Mouse (Mus musculus): ENCODE data around the gene Il12rb1. TPM values are rescaled to one million over a fixed set of nuclear protein-coding genes. Genes with fewer than 3 reads are reported as not detected.

Il12rb1 gene
- total RNA-seq, 2 experiments from 2014 or later: 0.07 to 1.5 TPM

DNA sequence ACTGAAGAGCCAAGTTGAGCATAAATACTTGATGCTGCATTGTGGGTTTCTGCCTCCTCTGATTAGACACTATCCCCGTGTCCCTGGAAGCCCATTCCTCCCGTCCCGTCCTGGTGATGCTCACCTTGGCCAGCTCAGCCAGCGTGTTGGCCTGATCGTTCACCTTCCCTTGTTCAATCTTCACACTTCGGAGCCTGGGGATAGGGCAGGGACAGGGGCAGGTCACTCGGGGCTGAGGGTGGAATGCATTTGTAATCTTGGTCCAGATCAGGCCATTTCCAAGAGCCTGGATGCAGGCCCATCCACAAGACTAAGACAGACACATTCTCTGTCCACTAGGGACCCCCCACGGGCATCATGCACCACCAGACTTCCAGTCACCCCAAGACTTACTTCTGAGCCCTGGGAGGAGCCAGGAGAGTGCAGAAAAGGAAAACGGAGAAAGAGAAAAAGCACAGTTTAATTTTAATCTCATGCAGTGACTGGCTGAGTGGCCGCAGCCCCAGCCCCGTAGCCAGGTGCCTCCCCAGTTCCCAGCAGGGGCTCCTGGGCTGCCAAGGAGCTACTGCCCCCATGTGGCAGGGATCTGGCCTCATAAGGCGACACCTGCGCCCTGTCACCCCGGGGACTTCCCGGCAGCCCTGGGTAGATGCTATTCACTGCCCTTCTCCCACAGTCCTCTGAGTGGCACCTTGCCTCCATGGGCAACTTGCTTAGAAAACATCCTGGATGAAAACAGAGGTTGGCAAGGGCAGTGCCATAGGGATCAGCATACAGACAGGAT, 38.3 kb downstream of the Il12rb1 start:
- no peak for ATAC-seq (ENCODE audit: poor library complexity, severe bottlenecking)

DNA sequence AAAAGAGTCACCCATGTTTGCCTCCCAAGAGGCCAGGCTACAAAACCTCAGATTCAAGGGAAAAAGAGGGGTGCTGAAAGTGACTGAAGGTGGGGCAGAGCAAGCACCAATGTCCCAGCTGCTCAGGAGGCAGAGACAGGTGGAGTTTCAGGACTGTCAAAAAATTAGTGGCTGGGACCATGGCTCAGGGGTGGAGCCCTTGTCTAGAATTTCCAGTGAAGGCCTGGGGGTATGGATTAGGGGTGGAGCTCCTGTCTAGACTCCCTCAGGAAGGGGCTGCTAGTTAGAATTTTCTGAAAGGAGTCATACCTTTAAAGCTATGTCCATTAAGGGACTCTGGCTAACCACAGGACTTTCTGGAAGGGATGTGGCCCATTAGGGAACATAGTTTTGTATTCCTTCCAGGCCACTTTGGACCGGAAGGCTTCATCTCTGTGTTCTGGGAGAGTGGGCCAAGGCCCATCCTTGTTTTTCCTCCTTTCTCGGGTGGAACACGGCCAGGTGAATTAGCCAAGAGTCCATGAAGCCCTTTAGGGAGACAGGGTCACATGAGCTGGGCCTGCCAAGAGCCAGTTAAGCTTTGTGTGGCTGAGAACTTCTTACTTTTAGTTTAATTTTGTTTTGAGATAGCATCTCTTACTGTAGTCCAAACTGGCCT, 41.2 kb downstream of the Il12rb1 start:
- ATAC-seq (ENCODE audit: poor library complexity, severe bottlenecking): no peak

DNA sequence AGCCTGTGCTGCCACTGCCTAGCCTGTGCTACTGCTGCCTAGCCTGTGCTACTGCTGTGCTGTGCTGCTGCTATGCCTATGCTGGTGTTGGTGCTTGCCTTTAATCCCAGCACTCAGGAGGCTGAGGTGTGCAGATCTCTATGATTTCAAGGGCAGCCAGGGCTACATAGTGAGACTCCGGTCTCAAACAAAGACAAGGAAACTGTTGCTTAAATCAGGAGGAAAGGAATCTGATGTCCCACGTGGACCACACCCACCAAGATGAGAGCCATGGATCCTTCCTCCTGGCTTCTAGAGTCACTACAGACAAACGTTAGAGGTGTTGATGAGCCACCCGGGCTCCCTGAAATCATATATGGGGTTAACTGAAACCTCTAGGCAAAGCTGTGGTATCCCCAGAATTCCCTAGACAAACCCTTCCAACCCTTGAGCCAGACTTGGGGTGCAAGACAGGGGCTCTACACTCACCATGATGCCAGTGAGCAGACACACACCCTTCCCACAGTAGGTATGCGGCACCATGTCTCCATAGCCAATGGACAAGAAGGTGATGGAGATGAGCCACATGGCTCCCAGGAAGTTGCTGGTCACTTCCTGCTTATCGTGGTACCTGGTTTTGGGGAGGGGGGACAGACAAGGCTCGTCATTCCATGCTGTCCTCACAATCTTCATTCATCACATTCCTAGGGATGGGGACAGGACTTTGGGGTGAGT, 42.0 kb downstream of the Il12rb1 start:
- no peak for ATAC-seq (ENCODE audit: poor library complexity, severe bottlenecking)

DNA sequence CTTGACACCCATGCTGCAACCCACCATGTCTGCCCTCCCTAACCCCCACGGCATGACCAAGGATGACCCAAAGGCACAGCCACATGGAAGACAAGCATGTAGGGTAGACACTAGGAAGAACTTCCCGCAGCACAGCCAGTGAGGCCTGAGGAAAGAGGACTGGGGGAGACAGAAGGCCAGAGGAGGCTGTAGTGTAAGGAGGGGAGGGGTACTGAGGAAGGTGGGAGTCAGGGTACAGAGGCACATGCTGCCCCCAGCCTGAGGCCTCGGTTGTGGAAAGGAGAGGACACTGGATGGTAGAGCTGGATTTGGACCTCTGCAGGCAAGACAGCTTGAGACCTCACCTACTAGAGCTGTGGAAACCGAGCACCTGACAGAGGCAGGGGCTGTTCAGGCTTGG, 42.7 kb downstream of the Il12rb1 start:
- no peak for ATAC-seq (ENCODE audit: poor library complexity, severe bottlenecking)

DNA sequence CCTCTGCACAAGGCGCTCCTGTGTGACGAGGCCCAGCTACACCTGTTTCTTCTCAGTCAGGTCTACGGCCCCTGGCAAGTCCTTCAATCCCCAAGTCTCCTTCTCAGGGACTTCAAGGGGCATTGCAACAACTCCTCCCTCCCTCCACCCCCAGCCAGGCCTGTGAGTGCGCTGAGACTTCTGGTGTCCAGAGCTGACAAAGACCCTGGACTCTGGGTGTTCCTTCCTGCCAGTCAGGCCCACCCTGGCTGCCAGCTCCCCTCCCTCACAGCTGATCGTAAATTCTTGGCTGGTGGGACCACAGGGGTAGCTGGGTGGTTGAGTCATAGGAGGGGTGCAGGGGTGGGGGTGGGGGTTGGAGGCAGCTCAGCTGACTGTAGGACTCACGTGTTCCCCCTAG, 43.6 kb downstream of the Il12rb1 start:
- ATAC-seq (ENCODE audit: poor library complexity, severe bottlenecking): no peak

DNA sequence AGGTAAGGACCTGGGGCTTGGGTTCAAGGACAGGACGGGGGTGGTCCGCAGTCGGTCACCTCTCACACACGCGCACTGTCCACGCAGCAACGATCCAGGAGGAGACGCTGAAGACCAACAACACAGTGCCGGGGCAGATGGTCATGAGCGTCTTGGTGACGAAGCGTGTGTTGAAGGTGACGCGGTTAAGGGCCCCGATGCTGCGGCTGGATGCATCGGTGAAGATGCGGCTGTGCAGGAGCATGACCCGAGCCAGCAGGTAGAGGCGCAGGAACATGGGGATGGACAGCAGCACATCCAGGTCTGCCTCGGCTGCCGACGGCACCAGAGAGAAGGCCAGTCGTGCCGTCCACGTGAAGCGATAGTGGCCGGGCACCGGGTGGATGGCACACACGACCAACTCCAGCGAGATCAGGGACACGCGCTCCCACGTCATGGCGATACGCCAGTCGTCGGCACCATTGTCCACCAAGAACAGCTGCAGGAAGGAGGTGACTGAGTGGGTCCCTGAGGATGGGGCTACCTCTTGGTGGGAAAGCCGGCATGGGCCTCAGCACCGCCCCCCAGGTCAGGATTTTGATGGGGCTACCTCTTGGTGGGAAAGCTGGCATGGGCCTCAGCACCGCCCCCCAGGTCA, 44.5 kb downstream of the Il12rb1 start:
- ATAC-seq (ENCODE audit: poor library complexity, severe bottlenecking): no peak

DNA sequence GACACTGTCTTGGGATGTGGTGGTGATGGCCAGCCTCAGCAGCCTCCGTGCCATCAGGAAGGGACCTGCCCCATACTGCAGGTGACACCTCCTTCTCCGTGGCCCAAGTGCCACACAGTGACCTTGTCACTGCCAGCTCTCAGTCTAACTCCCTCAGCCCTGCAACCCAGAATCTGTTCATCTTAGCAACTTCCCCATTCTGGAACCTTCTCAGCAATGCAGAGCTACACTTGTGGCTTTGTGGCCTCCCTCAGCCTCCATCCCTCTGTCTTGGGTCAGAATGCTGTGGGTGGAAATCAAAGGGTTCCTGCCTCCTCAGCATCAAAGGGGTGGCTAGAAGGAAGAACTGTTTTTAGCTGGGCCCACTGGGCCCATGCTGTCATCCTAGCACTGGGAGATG, 45.6 kb downstream of the Il12rb1 start:
- peak; percentile 94 for ATAC-seq (ENCODE audit: poor library complexity, severe bottlenecking)

DNA sequence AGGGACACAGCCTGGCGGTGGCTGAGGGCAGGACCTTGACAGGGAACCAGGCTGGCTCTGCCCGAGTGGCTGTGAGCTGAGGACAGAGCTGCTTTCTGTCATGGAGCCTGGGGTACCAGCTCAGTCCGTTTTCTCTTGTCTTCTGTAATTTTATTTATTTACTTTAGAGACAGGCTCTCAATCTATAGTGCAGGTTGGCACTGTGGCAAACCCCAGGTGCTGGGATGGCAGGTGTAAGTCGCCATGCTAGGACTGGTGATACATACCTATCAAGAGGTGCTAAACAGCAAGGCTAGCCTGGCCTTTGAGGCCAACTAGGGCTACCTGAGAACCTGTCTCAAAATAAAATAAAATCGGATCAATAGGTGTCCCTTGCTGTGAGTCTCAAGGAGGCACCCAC, 47.8 kb downstream of the Il12rb1 start:
- ATAC-seq (ENCODE audit: poor library complexity, severe bottlenecking): no peak

DNA sequence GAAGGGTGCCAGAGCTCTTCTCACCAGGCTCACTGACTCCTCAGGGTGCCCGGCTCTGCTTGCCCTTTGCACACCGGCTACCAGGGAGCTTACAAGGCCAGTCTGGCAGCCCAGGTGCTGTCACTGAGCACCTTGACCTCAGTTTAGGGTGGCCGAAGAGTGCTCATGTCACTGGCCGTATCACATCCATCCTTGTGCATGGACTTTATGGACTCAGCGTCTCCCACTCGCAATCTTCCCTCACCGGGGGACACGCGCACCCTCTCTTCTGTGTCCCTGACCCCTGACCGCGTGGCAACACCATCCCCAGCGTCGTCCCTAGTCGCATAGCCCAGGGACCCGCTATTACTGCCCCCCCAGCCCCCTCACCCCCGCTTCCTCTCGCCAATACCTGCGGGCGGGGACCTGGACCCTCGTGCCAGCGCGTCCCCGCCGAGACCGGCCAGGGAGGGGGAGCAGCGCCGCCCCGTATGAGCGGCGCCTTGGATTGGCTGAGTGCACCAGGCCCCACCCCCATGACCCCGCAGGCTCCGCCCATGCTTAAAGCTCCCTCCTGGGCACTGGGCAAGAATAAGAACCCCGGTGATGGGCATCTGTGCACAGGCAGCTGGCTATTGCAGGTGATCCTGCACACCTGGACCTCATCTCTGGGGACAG, 48.4 kb downstream of the Il12rb1 start:
- ATAC-seq (ENCODE audit: poor library complexity, severe bottlenecking): peak; percentile 60

DNA sequence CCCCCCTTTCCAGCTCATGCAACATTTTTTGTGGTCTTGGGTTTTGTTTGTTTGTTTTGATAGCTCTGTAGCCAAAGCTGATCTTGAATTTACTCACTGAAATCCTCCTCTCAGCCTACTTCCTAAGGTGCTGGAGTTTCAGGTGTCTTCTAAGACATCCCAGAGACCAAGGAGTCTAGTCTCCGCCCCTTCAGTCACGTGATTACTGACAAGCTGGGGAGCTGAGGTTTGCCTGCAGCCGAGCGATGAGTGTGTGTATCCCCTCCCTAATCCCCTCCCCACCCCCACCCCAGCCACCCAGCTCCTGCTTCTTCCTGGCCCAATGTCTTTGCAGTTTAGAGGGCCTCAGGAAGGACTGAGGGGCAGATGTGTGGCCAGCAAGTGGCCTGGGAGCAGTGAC, 49.3 kb downstream of the Il12rb1 start:
- ATAC-seq (ENCODE audit: poor library complexity, severe bottlenecking): no peak

DNA sequence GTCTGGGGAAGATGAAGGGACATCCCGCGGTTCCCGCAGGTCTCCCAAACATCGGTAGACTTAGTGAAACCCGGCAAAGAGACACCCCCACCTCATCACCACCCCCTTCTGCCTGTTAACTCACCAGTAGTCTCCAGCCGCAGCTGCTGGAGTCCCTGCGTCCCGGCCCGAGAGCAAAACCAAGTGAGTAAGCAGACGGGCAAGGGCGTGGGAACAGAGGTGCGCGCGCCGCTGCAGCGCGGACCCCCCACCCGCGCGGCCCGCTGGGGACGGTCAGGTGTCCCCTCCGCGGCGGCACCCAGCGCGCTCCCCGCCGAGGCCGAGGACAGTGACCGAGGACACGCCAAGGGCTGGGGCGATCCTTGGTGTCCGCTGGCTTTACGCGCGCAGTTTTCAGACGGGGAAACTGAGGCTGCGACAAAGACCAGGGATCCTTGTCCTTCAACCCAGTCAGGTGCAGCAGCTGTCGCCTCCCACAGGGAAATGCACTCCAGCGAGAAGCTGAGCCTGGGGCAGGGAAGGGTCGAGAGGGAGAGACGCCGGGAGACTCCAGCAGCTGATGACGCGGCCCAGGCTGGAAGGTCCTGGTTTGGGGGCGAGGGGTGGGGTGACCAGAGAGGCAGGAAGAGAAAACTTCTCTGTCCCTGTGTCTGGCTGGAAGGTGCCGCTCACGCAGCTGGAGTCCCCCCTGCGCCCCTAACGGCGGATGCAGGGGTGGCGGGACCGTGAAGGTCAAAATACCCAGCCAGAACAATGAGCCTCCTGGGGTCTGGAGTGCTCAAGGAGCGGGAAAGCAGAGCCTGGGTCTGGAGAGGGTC, 54.8 kb downstream of the Il12rb1 start, which contains the start of gene Kcnn1:
Gene Kcnn1, minus strand, starts transcription at position 435 of the 818 bp plus-strand sequence.
- ATAC-seq (ENCODE audit: poor library complexity, severe bottlenecking): no peak

DNA sequence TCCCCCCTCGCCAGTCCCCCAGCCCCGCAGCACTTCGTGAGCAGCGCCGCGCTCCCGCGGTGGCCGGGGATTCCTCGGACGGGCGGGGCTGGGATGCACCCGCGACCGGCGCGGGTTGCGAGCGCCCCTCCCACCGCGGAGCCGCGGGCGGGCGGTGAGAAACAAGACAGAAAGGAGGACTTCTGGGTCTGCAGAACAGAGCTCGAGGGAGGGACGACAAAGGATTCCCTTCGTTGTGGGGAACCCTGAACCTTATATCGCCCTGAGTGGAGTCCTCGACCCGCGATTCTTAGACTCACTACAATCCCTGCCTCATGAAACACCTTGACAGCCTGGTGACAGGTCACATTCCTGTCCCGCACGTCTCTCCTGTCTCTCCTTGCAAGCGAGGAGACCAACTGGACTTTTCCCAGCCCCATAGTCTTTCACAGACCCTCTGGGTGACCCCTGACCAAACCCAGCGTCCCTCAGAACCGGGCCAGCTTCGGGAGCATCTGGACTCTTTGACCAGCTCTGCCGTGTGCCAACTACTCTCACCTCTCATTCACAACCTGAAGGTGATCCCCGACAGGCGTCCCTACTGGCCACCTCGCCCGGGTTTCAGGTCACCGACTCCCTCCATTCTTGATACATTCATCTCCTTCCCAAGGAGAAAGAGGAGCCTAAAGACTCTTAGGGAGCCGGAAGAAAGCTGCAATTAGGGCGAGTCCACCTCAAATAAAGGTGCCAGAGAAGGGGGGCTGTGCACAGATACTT, 55.9 kb downstream of the Il12rb1 start:
- ATAC-seq (ENCODE audit: poor library complexity, severe bottlenecking): no peak

DNA sequence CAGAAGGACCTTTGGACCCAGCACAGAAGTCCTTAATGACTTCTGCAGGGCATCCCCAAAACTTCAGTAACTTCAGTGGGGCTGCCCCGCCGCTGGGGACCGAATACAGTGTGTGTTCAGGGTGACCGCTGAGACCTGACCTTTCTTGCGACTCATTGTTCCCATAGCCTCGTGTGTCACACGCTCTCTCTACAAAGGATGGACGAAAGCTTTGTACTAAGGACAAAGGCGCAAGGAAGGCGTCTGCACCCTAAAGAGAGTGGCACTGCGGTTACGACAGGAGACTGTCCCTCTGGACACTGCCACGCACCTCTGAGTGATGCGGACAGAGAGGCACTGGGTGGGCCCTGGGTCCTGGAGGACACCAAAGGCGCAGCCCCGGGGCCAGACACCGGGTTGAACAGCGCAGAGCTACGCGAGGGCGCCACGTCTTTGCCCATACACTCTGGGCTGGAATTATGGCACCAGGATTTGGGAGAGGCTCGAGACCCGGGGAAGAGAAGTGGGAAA, 56.5 kb downstream of the Il12rb1 start:
- ATAC-seq (ENCODE audit: poor library complexity, severe bottlenecking): no peak

DNA sequence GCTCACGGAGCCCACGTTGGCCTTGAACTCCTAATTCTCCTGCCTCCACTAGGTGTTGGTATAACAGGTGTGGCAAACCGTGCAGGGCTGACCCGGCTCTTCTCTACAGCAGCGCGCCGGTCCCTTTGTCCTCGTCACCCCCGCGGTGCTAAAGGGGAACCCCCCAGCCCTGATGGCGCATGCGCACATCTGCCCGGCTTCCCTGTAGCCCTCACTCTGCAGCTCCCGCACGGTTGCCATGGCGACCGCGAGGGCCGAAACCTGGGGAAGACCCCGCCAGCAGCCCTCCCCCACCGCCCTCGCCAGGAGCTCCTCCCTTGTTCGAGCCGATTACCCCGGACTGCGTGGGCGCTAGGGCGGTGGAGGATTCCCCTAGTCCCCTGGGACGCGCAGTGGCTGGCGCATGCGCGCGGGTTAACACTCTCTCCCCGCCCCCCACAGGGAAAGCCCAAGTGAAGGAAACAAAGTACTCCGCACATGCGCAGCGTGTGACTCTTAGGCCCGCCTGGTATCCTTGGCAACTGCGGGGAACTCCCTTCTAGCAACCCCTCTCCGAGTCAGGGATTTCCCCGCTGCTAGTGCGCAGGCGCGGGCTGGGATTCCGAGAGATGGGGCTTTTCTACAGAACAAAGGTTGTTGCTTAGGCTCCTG, 57.2 kb downstream of the Il12rb1 start:
- peak; percentile 70 for ATAC-seq (ENCODE audit: poor library complexity, severe bottlenecking)

DNA sequence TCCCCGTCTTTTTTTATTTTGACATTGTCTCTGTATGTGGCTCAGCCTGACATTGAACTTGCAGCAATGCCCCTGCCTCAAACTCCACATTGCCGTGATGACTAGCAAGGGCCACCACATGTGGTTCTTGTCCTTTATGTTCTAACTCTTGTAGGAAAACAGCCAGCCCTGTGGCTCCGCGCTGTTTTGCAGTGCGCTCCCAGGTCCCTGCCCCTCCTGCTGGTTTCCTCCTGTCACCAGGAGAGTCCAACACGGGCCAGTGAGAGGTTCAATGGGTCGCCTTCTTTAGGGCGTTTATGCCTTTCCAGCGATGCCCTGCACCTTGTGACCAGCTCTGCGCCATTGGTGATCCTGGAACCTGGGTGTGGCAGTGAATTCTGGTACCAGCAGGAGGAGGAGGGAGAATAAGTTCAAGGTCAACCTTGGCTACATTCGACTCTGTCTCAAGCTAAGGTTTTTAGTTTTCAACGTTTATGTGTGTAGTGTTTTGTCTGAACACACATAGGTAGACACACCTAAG, 57.8 kb downstream of the Il12rb1 start:
- ATAC-seq (ENCODE audit: poor library complexity, severe bottlenecking): no peak

DNA sequence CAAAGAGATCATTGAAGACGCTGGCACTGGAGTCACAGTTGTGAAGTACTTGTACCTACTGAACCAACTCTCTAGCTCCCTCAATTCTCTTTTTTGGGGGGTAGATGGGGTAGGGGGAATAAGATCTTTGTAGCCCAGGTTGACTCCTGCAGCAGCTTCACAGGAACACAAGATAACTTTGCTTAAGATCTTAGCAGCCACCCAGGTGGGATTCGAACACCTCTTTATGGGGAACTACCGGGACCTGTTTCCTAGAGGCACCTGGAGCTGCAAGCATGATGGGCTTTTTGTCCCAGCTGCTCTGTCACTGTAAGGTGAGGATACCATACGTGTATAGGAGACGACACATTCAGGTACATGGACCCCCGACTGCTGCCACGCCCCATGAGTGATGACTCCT, 58.3 kb downstream of the Il12rb1 start:
- ATAC-seq (ENCODE audit: poor library complexity, severe bottlenecking): no peak

DNA sequence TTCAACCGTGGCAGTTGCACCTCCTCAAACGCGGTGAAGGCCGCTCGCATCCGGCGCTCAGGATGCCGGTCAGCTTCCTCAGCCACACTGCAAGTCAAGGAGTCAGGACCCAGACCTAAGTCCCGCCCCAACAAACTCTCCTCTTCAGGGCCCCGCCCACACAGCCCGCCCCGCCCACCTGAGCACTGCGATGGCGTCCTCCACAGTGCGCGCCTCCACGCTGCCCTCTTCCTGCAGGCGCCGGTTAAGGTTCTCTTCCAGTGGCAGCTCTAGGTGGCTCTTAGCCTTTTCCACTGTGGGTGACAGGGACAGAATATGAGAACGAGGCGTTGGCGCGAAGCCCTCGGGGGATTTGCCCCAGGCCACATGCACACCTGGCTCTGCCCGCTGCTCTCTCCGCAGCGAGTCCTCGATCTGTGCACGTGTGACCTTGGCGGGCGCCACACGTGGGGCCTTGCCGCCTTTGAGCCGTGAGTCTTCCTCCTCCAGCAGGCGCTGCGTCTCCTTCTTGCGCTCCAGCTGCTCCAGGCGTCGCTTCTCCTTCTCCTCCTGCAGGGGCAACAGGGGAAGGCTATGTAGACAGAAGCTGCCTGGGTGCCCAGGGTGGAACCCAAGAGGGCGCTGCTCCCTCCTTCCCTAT, 60.4 kb downstream of the Il12rb1 start:
- ATAC-seq (ENCODE audit: poor library complexity, severe bottlenecking): peak; percentile 48

DNA sequence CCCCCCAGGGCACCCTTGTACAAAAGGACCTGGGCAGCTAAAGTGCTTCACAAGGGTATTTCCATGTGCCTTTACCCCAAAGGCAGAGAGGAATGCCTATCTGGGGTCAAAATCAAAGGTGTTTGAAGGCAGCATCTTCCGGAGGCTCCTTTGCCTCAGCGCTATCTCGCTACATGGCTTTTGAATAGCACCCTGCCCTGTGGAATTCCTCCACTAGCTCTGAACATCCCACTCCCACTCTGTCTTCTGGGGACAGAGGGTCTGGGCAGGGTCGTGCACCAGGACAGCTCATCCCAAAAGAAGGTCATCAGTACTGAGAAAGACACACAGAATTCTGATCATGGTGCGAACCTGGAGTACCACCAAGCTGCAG, 60.9 kb downstream of the Il12rb1 start:
- no peak for ATAC-seq (ENCODE audit: poor library complexity, severe bottlenecking)

All from megakaryocyte, adult 5-6 weeks (primary cell).